Mouse (Mus musculus) erythroid progenitor cell, adult 5-6 weeks (primary cell): ENCODE results near the gene Gabrr2. TPM values are rescaled to one million over a fixed set of nuclear protein-coding genes. Genes with fewer than 3 reads are reported as not detected.

Source experiments
- total RNA-seq, 2 experiments: library from RNA; stranded (forward) in 1 of 2; stranded (reverse) in 1 of 2; fragments of 150-400 nt in 1 of 2; fragments of 186-747, 209-891 nt in 1 of 2; gene quantifications; 2 replicates each; pipeline versions ENCODE4 v1.2.3 to v1.2.4; 2015 to 2017; ENCODE audit warnings: low replicate concordance in 2 of 2

Gene Gabrr2
- total RNA-seq, 2 experiments from 2014 or later = not detected

Other genes starting within 250 kb of the Gabrr2 start
- gene Ankrd6, start 112.2 kb upstream of the Gabrr2 start, total RNA-seq (2015; ENCODE audit: low replicate concordance) = 0.84 and 3.2 TPM in 2 replicates
- 0.91 and 1.4 TPM in 2 replicates for gene Ankrd6, start 112.2 kb upstream of the Gabrr2 start, total RNA-seq (2017; ENCODE audit: low replicate concordance)
- gene Rragd, start 80.0 kb upstream of the Gabrr2 start, total RNA-seq (2015; ENCODE audit: low replicate concordance) = 3.2 and 7.1 TPM in 2 replicates
- 6.3 and 13.5 TPM in 2 replicates for gene Rragd, start 80.0 kb upstream of the Gabrr2 start, total RNA-seq (2017; ENCODE audit: low replicate concordance)
- 36.9 and 49.0 TPM in 2 replicates for gene Ube2j1, start 31.6 kb upstream of the Gabrr2 start, total RNA-seq (2015; ENCODE audit: low replicate concordance)
- 34.3 and 34.7 TPM in 2 replicates for gene Ube2j1, start 31.6 kb upstream of the Gabrr2 start, total RNA-seq (2017; ENCODE audit: low replicate concordance)
- not detected in 2 replicates for gene Gabrr1, start 69.5 kb downstream of the Gabrr2 start, total RNA-seq (2015; ENCODE audit: low replicate concordance)
- not detected in 2 replicates for gene Gabrr1, start 69.5 kb downstream of the Gabrr2 start, total RNA-seq (2017; ENCODE audit: low replicate concordance)
- gene Pm20d2, start 126.7 kb downstream of the Gabrr2 start, total RNA-seq (2015; ENCODE audit: low replicate concordance) = not detected in 2 replicates
- gene Pm20d2, start 126.7 kb downstream of the Gabrr2 start, total RNA-seq (2017; ENCODE audit: low replicate concordance) = not detected in 2 replicates
- gene Srsf12, start 146.0 kb downstream of the Gabrr2 start, total RNA-seq (2015; ENCODE audit: low replicate concordance) = not detected in 2 replicates
- not detected in 2 replicates for gene Srsf12, start 146.0 kb downstream of the Gabrr2 start, total RNA-seq (2017; ENCODE audit: low replicate concordance)
- 103 and 121 TPM in 2 replicates for gene Pnrc1, start 227.2 kb downstream of the Gabrr2 start, total RNA-seq (2015; ENCODE audit: low replicate concordance)
- gene Pnrc1, start 227.2 kb downstream of the Gabrr2 start, total RNA-seq (2017; ENCODE audit: low replicate concordance) = 66.6 and 83.0 TPM in 2 replicates
- gene Rngtt, start 247.3 kb downstream of the Gabrr2 start, total RNA-seq (2015; ENCODE audit: low replicate concordance) = 54.4 and 97.3 TPM in 2 replicates
- gene Rngtt, start 247.3 kb downstream of the Gabrr2 start, total RNA-seq (2017; ENCODE audit: low replicate concordance) = 142 and 148 TPM in 2 replicates